Mouse (Mus musculus): ENCODE measurements at regions not wholly inside any gene's neighbourhood (a gene's known extent, or its start where the extent isn't known, plus 50 kb on each side); places are given as distances from the start of the nearest gene placed in this dataset.

DNA sequence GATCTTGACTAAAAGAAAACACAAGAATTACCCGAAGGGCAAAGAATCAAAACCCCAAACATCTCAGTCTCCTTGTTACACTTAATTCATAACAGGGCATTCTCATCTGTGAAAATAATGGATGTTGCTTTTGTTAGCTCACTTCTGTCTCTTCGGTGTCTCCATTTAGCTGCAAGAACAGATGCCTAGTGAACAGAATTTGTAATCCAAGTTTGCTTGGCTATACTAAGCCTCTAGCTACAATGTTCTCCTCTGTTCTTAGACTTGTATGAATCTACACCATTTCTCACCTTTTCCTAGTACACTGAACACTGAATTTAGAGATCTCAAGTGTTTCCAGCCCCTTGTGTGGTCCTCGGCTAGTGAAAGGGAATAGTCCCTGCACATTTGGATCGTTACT lies 50.8 kb upstream of the Plscr5 start:
- TF ChIP-seq POLR2A (IDR thresholded peaks at IDR 0.05; ENCODE audit: control insufficient read depth in 1 of 2, insufficient read depth in 1 of 2, low read depth in 1 of 2, low read length in 2 of 2, poor library complexity in 1 of 2) (no peak), E2F4 (IDR thresholded peaks at IDR 0.05; ENCODE audit: borderline replicate concordance, low read depth, low read length) (no peak), BHLHE40 (IDR thresholded peaks at IDR 0.05; ENCODE audit: borderline replicate concordance, low read depth, low read length) (no peak), RCOR1 (IDR thresholded peaks at IDR 0.05; ENCODE audit: low read depth, low read length) (no peak), GATA1 (IDR thresholded peaks at IDR 0.05; ENCODE audit: low read depth, low read length) (no peak), POLR2AphosphoS5 (IDR thresholded peaks at IDR 0.05; ENCODE audit: borderline replicate concordance, low read depth, low read length) (no peak), USF1 (IDR thresholded peaks at IDR 0.05; ENCODE audit: low read depth, low read length) (no peak), GABPA (IDR thresholded peaks at IDR 0.05; ENCODE audit: low read depth, low read length) (no peak), CTCF (IDR thresholded peaks at IDR 0.05 in 2 of 3, conservative IDR thresholded peaks at IDR 0.05 in 1 of 3; ENCODE audit: control insufficient read depth in 1 of 3, insufficient read depth in 1 of 3, low read depth in 2 of 3, low read length in 3 of 3, poor library complexity in 1 of 3, severe bottlenecking in 1 of 3) (no peak), NRF1 (IDR thresholded peaks at IDR 0.05; ENCODE audit: insufficient read depth, low read depth, low read length, poor library complexity, severe bottlenecking) (no peak), ELF1 (IDR thresholded peaks at IDR 0.05; ENCODE audit: low read depth, low read length) (no peak), EP300 (IDR thresholded peaks at IDR 0.05; ENCODE audit: low read depth in 1 of 2, low read length in 2 of 2) (no peak)

All from MEL (cell line).